ENCODE assay signal across 8 mouse cellular contexts in genomic region chr1:73737083-73737482, GRCm38 (mm10).
A peak's percentile ranks its signal among the peaks of the same experiment; 100 is the strongest.
DNase-seq lines count a peak whose midpoint lies in the region; ATAC-seq and TF ChIP-seq lines count a peak whose summit lies in the region.

No protein-coding gene starts in this region.

- no peak overlapping the region for H3K27ac ChIP-seq in lung, embryonic 14.5 days (ENCODE audit: low read depth)
- H3K27ac ChIP-seq in intestine, embryonic 15.5 days = no peak overlapping the region

- no peak overlapping the region for H3K9ac ChIP-seq in lung, embryonic 14.5 days
- no peak overlapping the region for H3K9ac ChIP-seq in intestine, embryonic 15.5 days

- no peak overlapping the region for H3K4me3 ChIP-seq in lung, embryonic 14.5 days (ENCODE audit: low read depth, low read length)
- no peak overlapping the region for H3K4me3 ChIP-seq in intestine, embryonic 15.5 days (replicated peaks)

- H3K36me3 ChIP-seq in lung, embryonic 14.5 days (ENCODE audit: insufficient read depth) = no peaks in the 10 kb centered on the region
- no peaks in the 10 kb centered on the region for H3K36me3 ChIP-seq in intestine, embryonic 15.5 days

- no peak overlapping the region for H3K4me2 ChIP-seq in lung, embryonic 14.5 days
- no peak overlapping the region for H3K4me2 ChIP-seq in intestine, embryonic 15.5 days (replicated peaks)

- DNase-seq in adrenal gland, adult 2 months = peak; percentile 36
- DNase-seq in adrenal gland, postnatal 4 days (ENCODE audit: low spot score in 2 of 2) = no peak
- peak; percentile 69 for DNase-seq in lung, embryonic 14.5 days
- no peak for DNase-seq in lung, postnatal 25 days (ENCODE audit: low spot score)
- DNase-seq in lung, postnatal 10 days = peak; percentile 30
- DNase-seq in right cerebral cortex, postnatal 25 days = no peak
- no peak for DNase-seq in layer of hippocampus, adult 11-12 months (ENCODE audit: low spot score)

- no peaks in the 10 kb centered on the region for H3K9me3 ChIP-seq in lung, embryonic 14.5 days (ENCODE audit: low read depth, low read length)
- H3K9me3 ChIP-seq in intestine, embryonic 15.5 days = no peaks in the 10 kb centered on the region

- no peak for ATAC-seq in lung, embryonic 14.5 days (ENCODE audit: insufficient read depth)
- 0 out of 2 replicates have a peak, but pooled peaks have one; percentile 62 for ATAC-seq in intestine, embryonic 15.5 days

- peak; percentile 64 for TF ChIP-seq CTCF in lung, embryonic 14.5 days (IDR thresholded peaks at IDR 0.05; ENCODE audit: low read depth)

- H3K27me3 ChIP-seq in lung, embryonic 14.5 days (ENCODE audit: insufficient read depth, low read length) = no peaks in the 10 kb centered on the region
- no peaks in the 10 kb centered on the region for H3K27me3 ChIP-seq in intestine, embryonic 15.5 days (replicated peaks)

- H3K4me1 ChIP-seq in lung, embryonic 14.5 days (ENCODE audit: insufficient read depth) = no peaks in the 10 kb centered on the region
- no peaks in the 10 kb centered on the region for H3K4me1 ChIP-seq in intestine, embryonic 15.5 days (replicated peaks)

Comparison
In these comparisons a context has a peak if more than half of its experiments do, and no peak if none do; other contexts are left out.
1. DNase-seq: peak in adrenal gland, adult 2 months (single experiment), lung, embryonic 14.5 days (single experiment) and lung, postnatal 10 days (single experiment); none in adrenal gland, postnatal 4 days (0 of 2), lung, postnatal 25 days (single experiment), right cerebral cortex, postnatal 25 days (single experiment) and layer of hippocampus, adult 11-12 months (single experiment).